Mouse (Mus musculus) hindlimb bud, embryonic 11.5 days (tissue): ENCODE results near the gene Tnk1.

Experiments
- DNase-seq: peaks from one replicate; pipeline ENCODE4 v3.0.0-alpha.2; 2012; ENCODE audit warnings: low read depth, low spot score; ENCODE audit errors: extremely low spot score

The Tnk1 gene

GRCm38 (mm10) chr11:69803786-69804651, 54.5 kb downstream of the Tnk1 start:
- DNase-seq = no peak

- DNase-seq = no peak
Measured at GRCm38 (mm10) chr11:69803328-69803727, 55.2 kb downstream of the Tnk1 start.

GRCm38 (mm10) chr11:69802648-69803105, 55.9 kb downstream of the Tnk1 start:
- DNase-seq = no peak

- DNase-seq = no peak
Measured at GRCm38 (mm10) chr11:69801379-69801977, 57.1 kb downstream of the Tnk1 start, which contains the start of gene Fgf11. Gene Fgf11, minus strand, starts transcription at chr11:69801857.
